Mouse (Mus musculus) E14TG2a.4 (cell line): ENCODE results near the gene Bcar1.

Experiments
- H3K27me3 ChIP-seq: 2 replicates; pipeline ENCODE4 v1.6.1; 2014; ENCODE audit warnings: low read length, control low read depth; ENCODE audit not compliant: insufficient read depth
- H3K36me3 ChIP-seq: 2 replicates; pipeline ENCODE4 v1.6.1; 2014; ENCODE audit warnings: low read length, control low read depth; ENCODE audit not compliant: insufficient read depth
- H3K4me1 ChIP-seq: replicated peaks from 2 replicates; pipeline ENCODE4 v1.6.1; 2014; ENCODE audit warnings: low read depth, low read length, control low read depth
- H3K4me3 ChIP-seq: replicated peaks from 2 replicates; pipeline ENCODE4 v1.5.1; 2014; ENCODE audit warnings: mild to moderate bottlenecking, low read length
- H3K9me3 ChIP-seq: 2 replicates; pipeline ENCODE4 v1.6.1; 2014; ENCODE audit warnings: low read length, control low read depth
- CTCF ChIP-seq: conservative IDR thresholded peaks from 2 replicates; pipeline ENCODE4 v1.5.1; 2014; ENCODE audit warnings: low read length
- NANOG ChIP-seq: IDR thresholded peaks from 2 replicates; pipeline ENCODE4 v1.6.1; 2014; ENCODE audit warnings: borderline replicate concordance, low read length, mixed read lengths
- POU5F1 ChIP-seq: IDR thresholded peaks from 2 replicates; pipeline ENCODE4 v1.6.1; 2014; ENCODE audit warnings: low read length, borderline replicate concordance

The Bcar1 gene

DNA sequence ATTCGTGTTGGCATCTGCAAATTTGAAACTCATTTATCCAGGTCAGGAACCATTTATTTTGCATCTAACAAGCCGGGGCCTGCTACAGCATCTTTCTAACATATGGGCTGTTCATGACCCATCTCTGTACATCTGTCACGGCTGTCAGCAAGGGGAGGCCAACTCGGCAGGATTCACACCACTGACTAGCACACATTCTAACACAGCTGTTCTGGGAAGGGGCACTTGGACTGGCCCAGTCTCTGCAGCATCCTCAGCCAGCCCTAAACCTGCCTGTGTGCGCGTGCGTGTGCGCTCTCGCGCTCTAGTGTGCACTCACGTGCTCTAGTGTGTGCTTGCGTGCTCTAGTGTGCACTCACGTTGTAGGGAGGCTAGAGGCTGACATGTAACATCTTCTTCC is 17.1 kb upstream of the Bcar1 start:
- Histone ChIP-seq H3K4me3 (no peak overlapping the region), H3K9me3 (no peaks in the 10 kb centered on the region), H3K36me3 (no peaks in the 10 kb centered on the region), H3K4me1 (peaks cover 55% of the 10 kb centered on the region), H3K27me3 (no peaks in the 10 kb centered on the region)
- no peak for TF ChIP-seq POU5F1
- TF ChIP-seq CTCF, result no peak
- TF ChIP-seq NANOG, result no peak

DNA sequence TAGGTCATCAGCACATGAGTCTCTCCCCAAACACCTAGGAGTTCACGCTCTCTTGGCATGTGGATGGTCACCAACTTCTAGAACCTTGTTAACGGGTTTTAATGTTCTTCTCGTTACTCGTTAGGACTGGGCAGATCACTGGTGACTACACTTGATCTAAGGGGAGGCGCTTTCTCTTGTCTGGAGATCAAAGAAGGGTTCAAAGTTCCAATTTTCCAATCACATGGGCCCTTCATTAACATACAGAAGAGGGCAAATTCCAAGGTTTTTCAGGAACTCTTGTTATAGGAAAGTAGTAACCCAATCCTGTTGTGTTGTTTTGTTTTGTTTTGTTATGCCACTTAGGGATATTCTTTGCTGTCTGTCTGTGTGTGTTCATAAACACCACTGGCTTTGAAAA is 15.2 kb upstream of the Bcar1 start:
- no peaks in the 10 kb centered on the region for H3K27me3 ChIP-seq
- no peak overlapping the region for H3K4me3 ChIP-seq
- no peaks in the 10 kb centered on the region for H3K36me3 ChIP-seq
- no peaks in the 10 kb centered on the region for H3K9me3 ChIP-seq
- TF ChIP-seq NANOG (no peak), CTCF (no peak), POU5F1 (no peak)
- peaks cover 55% of the 10 kb centered on the region for H3K4me1 ChIP-seq

DNA sequence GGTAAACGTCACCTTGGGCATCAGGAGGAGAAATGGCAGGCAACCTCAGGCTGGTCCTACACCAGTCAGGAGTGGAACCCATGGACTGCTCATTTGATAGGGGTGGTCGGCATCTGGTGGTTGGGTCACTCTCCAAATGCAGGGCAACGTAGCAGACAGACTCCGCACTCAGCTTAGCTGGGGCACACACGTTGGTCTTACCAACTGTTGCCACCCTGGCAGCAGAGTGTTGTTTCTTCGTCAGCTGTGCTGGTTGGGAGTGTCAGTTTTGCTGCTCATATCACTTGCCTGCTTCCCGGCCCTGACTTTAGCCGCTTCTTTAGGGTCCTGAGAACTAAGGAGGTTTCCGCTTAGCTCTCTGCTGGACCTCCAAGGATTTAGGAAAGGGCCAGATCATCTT is 14.0 kb upstream of the Bcar1 start:
- H3K9me3 ChIP-seq, result no peaks in the 10 kb centered on the region
- TF ChIP-seq POU5F1, result no peak
- TF ChIP-seq CTCF, result no peak
- no peak for TF ChIP-seq NANOG
- H3K27me3 ChIP-seq, result no peaks in the 10 kb centered on the region
- no peak overlapping the region for H3K4me3 ChIP-seq
- no peaks in the 10 kb centered on the region for H3K36me3 ChIP-seq
- peaks cover 48% of the 10 kb centered on the region for H3K4me1 ChIP-seq

DNA sequence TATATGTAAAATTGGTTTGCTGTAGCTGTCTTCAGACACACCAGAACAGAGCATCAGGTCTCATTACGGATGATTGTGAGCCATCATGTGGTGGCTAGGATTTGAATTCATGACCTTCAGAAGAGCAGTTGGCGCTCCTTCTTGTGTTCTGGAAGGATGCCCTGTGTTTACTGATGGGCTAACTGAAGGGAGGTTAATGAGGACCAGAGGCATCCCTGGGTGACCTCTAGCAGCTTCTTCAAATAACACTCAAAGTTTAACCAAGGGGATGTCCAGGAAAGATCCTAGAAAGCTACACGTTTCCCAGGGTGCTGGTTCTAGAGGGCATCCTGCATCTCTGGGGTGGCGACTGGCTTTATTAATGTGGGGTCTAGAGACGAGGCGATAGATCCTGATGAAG is 11.1 kb upstream of the Bcar1 start:
- Histone ChIP-seq H3K36me3 (no peaks in the 10 kb centered on the region), H3K4me1 (peaks cover 50% of the 10 kb centered on the region), H3K9me3 (no peaks in the 10 kb centered on the region), H3K4me3 (no peak overlapping the region), H3K27me3 (no peaks in the 10 kb centered on the region)
- TF ChIP-seq POU5F1 (no peak), NANOG (no peak), CTCF (no peak)

DNA sequence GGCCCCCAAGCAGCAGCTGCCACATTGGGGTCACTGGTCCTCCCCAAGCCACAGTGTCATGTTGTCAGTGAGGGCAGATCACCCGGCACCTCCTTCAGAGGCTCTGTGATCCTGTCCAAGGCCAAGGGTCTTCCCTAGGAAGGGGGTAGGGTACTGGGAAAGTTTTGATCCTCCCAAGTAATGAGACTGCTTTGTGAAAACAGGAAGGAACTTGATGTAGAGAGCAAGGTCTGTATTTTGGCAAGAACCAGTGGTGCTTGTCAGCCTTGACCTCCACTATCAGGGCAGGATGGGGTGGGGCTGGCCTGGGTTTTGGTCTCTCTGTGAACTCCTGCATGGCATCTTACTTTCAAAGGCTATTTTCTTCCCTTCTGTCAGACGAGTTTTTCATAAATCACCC is 10.5 kb upstream of the Bcar1 start:
- no peaks in the 10 kb centered on the region for H3K27me3 ChIP-seq
- no peaks in the 10 kb centered on the region for H3K9me3 ChIP-seq
- H3K36me3 ChIP-seq, result no peaks in the 10 kb centered on the region
- TF ChIP-seq NANOG (no peak), CTCF (no peak), POU5F1 (no peak)
- no peak overlapping the region for H3K4me3 ChIP-seq
- peaks cover 55% of the 10 kb centered on the region for H3K4me1 ChIP-seq

DNA sequence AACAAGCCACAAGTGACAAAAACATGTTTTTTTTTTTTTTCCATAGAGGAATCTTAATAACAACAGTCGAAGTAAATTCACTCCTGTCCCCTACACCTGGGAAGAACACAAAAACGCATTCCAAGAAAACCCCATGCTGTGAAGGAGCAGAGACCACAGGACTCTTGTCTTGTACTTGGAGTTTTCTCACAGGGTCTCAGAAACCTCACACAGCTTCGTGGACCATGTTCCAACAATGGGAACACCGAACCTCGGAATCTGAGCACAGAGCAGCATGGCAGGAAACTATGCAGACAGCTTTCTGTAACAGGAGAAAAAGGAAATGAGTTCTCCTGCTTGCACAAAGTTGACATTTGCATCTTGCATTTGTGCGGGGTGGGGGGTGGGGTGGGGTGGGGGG is 5.2 kb upstream of the Bcar1 start:
- TF ChIP-seq POU5F1 (no peak), CTCF (no peak), NANOG (no peak)

DNA sequence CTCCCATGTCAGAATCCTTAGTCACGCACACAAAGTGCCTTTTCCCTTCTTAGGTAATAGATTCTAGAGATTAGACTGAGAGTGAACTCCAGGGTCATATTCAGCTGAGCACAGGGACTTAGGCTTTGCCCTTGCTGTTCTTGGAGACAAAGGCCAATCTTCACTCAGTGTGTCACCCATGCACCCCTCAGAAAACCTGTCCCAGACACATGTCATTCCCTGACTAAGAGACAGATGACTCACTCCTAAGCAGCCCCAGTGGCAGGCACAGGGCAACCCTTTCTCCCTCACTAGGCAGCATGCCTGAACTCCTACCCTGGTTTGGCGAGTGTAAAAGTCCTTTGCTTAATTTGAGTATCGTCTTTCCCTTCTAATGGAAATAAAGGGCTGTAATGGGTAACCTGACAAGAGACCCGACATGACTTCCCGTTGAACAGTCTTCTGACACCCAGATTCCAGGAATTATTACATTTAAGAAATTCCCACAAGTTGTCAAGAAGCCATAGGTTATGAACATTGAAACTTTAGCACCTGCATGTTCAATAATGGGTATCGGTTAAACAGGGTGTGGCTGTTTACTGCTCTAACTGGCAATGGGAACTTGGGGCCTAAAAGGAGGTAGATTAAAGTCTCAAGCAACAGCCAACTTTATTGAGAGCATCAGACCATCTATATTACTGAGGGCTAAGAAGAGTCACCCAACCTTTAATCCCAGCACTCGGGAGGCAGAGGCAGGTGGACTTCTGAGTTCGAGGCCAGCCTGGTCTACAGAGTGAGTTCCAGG is 4.4 kb upstream of the Bcar1 start:
- TF ChIP-seq POU5F1 (no peak), NANOG (no peak), CTCF (no peak)
- peaks cover 80% of the 10 kb centered on the region for H3K4me1 ChIP-seq
- no peaks in the 10 kb centered on the region for H3K9me3 ChIP-seq

More for the DNA sequence above, 5.2 kb upstream of the Bcar1 start:
- Histone ChIP-seq H3K27me3 (no peaks in the 10 kb centered on the region), H3K9me3 (no peaks in the 10 kb centered on the region), H3K36me3 (no peaks in the 10 kb centered on the region), H3K4me3 (0 out of 2 replicates have a peak overlapping the region, but pooled peaks have one; percentile 37), H3K4me1 (peaks cover 82% of the 10 kb centered on the region)

DNA sequence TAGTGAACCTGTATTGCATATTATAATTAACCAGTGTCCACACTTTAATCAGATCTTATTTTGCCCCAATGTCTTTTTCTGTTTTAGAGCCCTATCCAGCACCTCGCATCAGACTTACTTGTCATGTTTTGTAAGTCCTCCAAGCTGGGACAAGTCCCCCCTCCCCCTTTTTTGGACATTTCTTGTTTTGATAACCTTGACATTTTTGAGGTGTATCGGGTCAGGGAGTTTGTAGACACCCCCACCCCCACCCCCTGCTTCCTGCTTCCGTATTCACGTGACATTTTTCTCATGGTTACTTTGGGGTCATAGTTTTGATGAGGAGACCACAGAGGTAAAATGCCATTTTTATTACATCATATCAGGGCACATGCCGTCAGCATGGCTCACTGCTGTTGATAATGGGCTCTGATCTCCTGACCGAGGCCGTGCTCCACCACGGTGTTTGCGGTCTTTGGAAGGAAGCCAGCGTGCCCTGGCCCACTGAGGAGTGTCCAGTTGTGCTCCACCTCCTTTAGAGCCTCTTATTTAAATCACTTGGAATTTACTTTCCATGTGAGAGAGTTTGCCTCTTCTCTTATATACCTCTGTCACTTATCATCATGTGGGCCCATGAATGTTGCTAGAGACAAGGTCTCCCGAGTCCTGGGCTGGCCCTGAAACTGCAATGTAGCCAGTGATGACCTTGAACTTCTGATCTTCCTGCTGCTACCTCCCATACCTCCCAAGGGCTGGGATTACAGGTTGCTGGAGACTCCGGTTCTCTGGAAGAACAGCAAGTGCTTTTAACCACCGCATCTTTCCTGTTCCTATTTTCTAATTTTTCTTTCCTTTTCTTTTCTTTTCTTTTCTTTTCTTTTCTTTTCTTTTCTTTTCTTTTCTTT is 3.2 kb upstream of the Bcar1 start:
- H3K36me3 ChIP-seq, result no peaks in the 10 kb centered on the region
- H3K9me3 ChIP-seq, result no peaks in the 10 kb centered on the region
- H3K4me1 ChIP-seq, result peaks cover 86% of the 10 kb centered on the region
- peak overlapping the region; percentile 92 for H3K4me3 ChIP-seq
- H3K27me3 ChIP-seq, result no peaks in the 10 kb centered on the region
- TF ChIP-seq POU5F1 (no peak), CTCF (no peak), NANOG (no peak)

More for the DNA sequence above, 4.4 kb upstream of the Bcar1 start:
- Histone ChIP-seq H3K4me3 (peak overlapping the region; percentile 37), H3K27me3 (no peaks in the 10 kb centered on the region), H3K36me3 (no peaks in the 10 kb centered on the region)
